Comparison of ENCODE assay signal across 21 mouse cellular contexts in genomic region chr12:76930177-76930576, GRCm38 (mm10). TPM values are rescaled to one million over a fixed set of nuclear protein-coding genes. Genes with fewer than 3 reads are reported as not detected.
A peak's percentile ranks its signal among the peaks of the same experiment; 100 is the strongest.
DNase-seq lines count a peak whose midpoint lies in the region; ATAC-seq and TF ChIP-seq lines count a peak whose summit lies in the region.
"Had no signal": no experiment of that assay in that cellular context is flagged by ENCODE, and none has a peak within 500 bp of the region (broad histone marks: within the 10 kb centered on the region; RNA-seq: fewer than 3 reads in every experiment).

No protein-coding gene starts in this region.

- no peak overlapping the region for H3K27ac ChIP-seq in intestine, embryonic 15.5 days
- no peak overlapping the region for H3K27ac ChIP-seq in intestine, postnatal 0 days (ENCODE audit: low read depth, low read length)
- H3K27ac ChIP-seq in liver, embryonic 13.5 days = peak overlapping the region; percentile 37; the same call in 1 of the 2 replicates
- H3K27ac ChIP-seq in stomach, embryonic 15.5 days = no peak overlapping the region
- H3K27ac ChIP-seq: embryonic facial prominence, embryonic 15.5 days; forebrain, embryonic 13.5 days; heart, embryonic 13.5 days; kidney, embryonic 15.5 days; limb, embryonic 12.5 days; lung, embryonic 15.5 days; midbrain, embryonic 15.5 days had no signal

- H3K4me2 ChIP-seq in intestine, embryonic 15.5 days (replicated peaks) = no peak overlapping the region
- H3K4me2 ChIP-seq in intestine, postnatal 0 days (replicated peaks; ENCODE audit: low read depth) = no peak overlapping the region
- H3K4me2 ChIP-seq in liver, embryonic 13.5 days = peak overlapping the region; percentile 25; the same call in 1 of the 2 replicates
- no peak overlapping the region for H3K4me2 ChIP-seq in stomach, embryonic 15.5 days
- H3K4me2 ChIP-seq: embryonic facial prominence, embryonic 15.5 days; forebrain, embryonic 13.5 days; heart, embryonic 13.5 days; kidney, embryonic 15.5 days; limb, embryonic 12.5 days; lung, embryonic 15.5 days; midbrain, embryonic 15.5 days had no signal

- TF ChIP-seq CTCF in intestine, postnatal 0 days (IDR thresholded peaks at IDR 0.05; ENCODE audit: low read depth) = no peak

- no peaks in the 10 kb centered on the region for H3K27me3 ChIP-seq in intestine, embryonic 15.5 days (replicated peaks)
- H3K27me3 ChIP-seq in intestine, postnatal 0 days (replicated peaks; ENCODE audit: control insufficient read depth, insufficient read depth, low read length) = no peaks in the 10 kb centered on the region
- H3K27me3 ChIP-seq in liver, embryonic 13.5 days = no peaks in the 10 kb centered on the region
- no peaks in the 10 kb centered on the region for H3K27me3 ChIP-seq in stomach, embryonic 15.5 days (replicated peaks)
- H3K27me3 ChIP-seq: embryonic facial prominence, embryonic 15.5 days; forebrain, embryonic 13.5 days; heart, embryonic 13.5 days; kidney, embryonic 15.5 days; limb, embryonic 12.5 days; lung, embryonic 15.5 days; midbrain, embryonic 15.5 days; Patski had no signal

- no peak overlapping the region for H3K4me3 ChIP-seq in intestine, embryonic 15.5 days (replicated peaks)
- no peak overlapping the region for H3K4me3 ChIP-seq in intestine, postnatal 0 days (ENCODE audit: low read depth, low read length)
- H3K4me3 ChIP-seq in liver, embryonic 13.5 days (replicated peaks) = no peak overlapping the region
- no peak overlapping the region for H3K4me3 ChIP-seq in stomach, embryonic 15.5 days (replicated peaks)
- H3K4me3 ChIP-seq: embryonic facial prominence, embryonic 15.5 days; forebrain, embryonic 13.5 days; heart, embryonic 13.5 days; kidney, embryonic 15.5 days; limb, embryonic 12.5 days; lung, embryonic 15.5 days; midbrain, embryonic 15.5 days had no signal

- H3K4me1 ChIP-seq in intestine, embryonic 15.5 days (replicated peaks) = no peaks in the 10 kb centered on the region
- no peaks in the 10 kb centered on the region for H3K4me1 ChIP-seq in intestine, postnatal 0 days (replicated peaks; ENCODE audit: control insufficient read depth, insufficient read depth, low read length)
- peaks cover 39% of the 10 kb centered on the region for H3K4me1 ChIP-seq in liver, embryonic 13.5 days (replicated peaks)
- no peaks in the 10 kb centered on the region for H3K4me1 ChIP-seq in stomach, embryonic 15.5 days
- H3K4me1 ChIP-seq: embryonic facial prominence, embryonic 15.5 days; forebrain, embryonic 13.5 days; limb, embryonic 12.5 days; lung, embryonic 15.5 days; midbrain, embryonic 15.5 days had no signal

- peak; percentile 57 for ATAC-seq in intestine, embryonic 15.5 days
- ATAC-seq in intestine, postnatal 0 days = no peak
- peak; percentile 95 for ATAC-seq in liver, embryonic 13.5 days (ENCODE audit: low read depth)
- peak; percentile 75; the same call in 1 of the 2 replicates for ATAC-seq in stomach, embryonic 15.5 days (ENCODE audit: insufficient read depth, low FRiP score, low read depth)
- ATAC-seq: activated CD4-positive, CD25-positive, alpha-beta regulatory T cell, adult 4 months; forebrain, embryonic 13.5 days; midbrain, embryonic 15.5 days; Patski had no signal

- no peaks in the 10 kb centered on the region for H3K36me3 ChIP-seq in intestine, embryonic 15.5 days
- peaks cover 5% of the 10 kb centered on the region; the same call in 1 of the 2 replicates for H3K36me3 ChIP-seq in intestine, postnatal 0 days (ENCODE audit: control insufficient read depth, insufficient read depth)
- H3K36me3 ChIP-seq in liver, embryonic 13.5 days = peaks cover 32% of the 10 kb centered on the region
- no peaks in the 10 kb centered on the region for H3K36me3 ChIP-seq in stomach, embryonic 15.5 days
- H3K36me3 ChIP-seq: midbrain, embryonic 15.5 days had no signal

- no peak overlapping the region for H3K9ac ChIP-seq in intestine, embryonic 15.5 days
- H3K9ac ChIP-seq in intestine, postnatal 0 days (ENCODE audit: low read depth, low read length) = no peak overlapping the region
- H3K9ac ChIP-seq in liver, embryonic 13.5 days = no peak overlapping the region
- H3K9ac ChIP-seq in stomach, embryonic 15.5 days = no peak overlapping the region
- H3K9ac ChIP-seq: embryonic facial prominence, embryonic 15.5 days; forebrain, embryonic 13.5 days; heart, embryonic 13.5 days; kidney, embryonic 15.5 days; limb, embryonic 12.5 days; lung, embryonic 15.5 days; midbrain, embryonic 15.5 days had no signal

- no peaks in the 10 kb centered on the region for H3K9me3 ChIP-seq in intestine, embryonic 15.5 days
- no peaks in the 10 kb centered on the region for H3K9me3 ChIP-seq in intestine, postnatal 0 days (ENCODE audit: control insufficient read depth)
- H3K9me3 ChIP-seq in liver, embryonic 13.5 days (replicated peaks) = no peaks in the 10 kb centered on the region
- H3K9me3 ChIP-seq in stomach, embryonic 15.5 days = no peaks in the 10 kb centered on the region
- H3K9me3 ChIP-seq: embryonic facial prominence, embryonic 15.5 days; forebrain, embryonic 13.5 days; heart, embryonic 13.5 days; kidney, embryonic 15.5 days; limb, embryonic 12.5 days; lung, embryonic 15.5 days; midbrain, embryonic 15.5 days had no signal

- 56% methylated on average over 6 of the region's 6 CpGs for WGBS in intestine, embryonic 15.5 days
- 46% methylated on average over 6 of the region's 6 CpGs for WGBS in intestine, postnatal 0 days
- 28% methylated on average over 6 of the region's 6 CpGs for WGBS in liver, embryonic 13.5 days (ENCODE audit: insufficient replicate concordance)
- WGBS in stomach, embryonic 15.5 days = 63% methylated on average over 6 of the region's 6 CpGs

- peak; percentile 72 for DNase-seq in c-Kit-positive CD71-positive TER-119-positive erythroid progenitor cells, embryonic 14.5 days (ENCODE audit: low spot score)
- peak; percentile 73 for DNase-seq in liver, embryonic 13.5 days
- no peak for DNase-seq in frontal cortex, postnatal 36 days (ENCODE audit: low spot score in 2 of 2)
- DNase-seq in right cerebral cortex, adult 2 months (ENCODE audit: low spot score in 2 of 2) = no peak
- DNase-seq: adrenal gland, postnatal 25 days; cerebellum, postnatal 14 days; embryo, embryonic 11 days; retina, postnatal 1 day; thymus, postnatal 36 days had no signal

RNA-seq across cellular contexts. Expression of gene Max, which starts 31.8 kb away (rescaled TPM):
- 13.0 and 13.1 TPM in 2 replicates for polyA plus RNA-seq in intestine, embryonic 15.5 days (2015; fragmentation: Nextera tagmentation; extraction: Ambion mirVana)
- 24.7 and 27.7 TPM in 2 replicates for polyA plus RNA-seq in intestine, postnatal 0 days (2015; fragmentation: Nextera tagmentation; extraction: Ambion mirVana)
- 9.1 and 10.3 TPM in 2 replicates for polyA plus RNA-seq in liver, embryonic 13.5 days (2015; fragmentation: Nextera tagmentation; extraction: Ambion mirVana)
- polyA plus RNA-seq in stomach, embryonic 15.5 days (2015; fragmentation: Nextera tagmentation; extraction: Ambion mirVana) = 12.9 and 13.0 TPM in 2 replicates

Comparison
In these comparisons a context has a peak if more than half of its experiments do, and no peak if none do; other contexts are left out.
1. DNase-seq: peak in c-Kit-positive CD71-positive TER-119-positive erythroid progenitor cells, embryonic 14.5 days (single experiment) and liver, embryonic 13.5 days (single experiment); none in frontal cortex, postnatal 36 days (0 of 2) and right cerebral cortex, adult 2 months (0 of 2).